Mouse (Mus musculus) neural tube, embryonic 11.5 days (tissue): ENCODE measurements around the gene Rreb1. TPM values are rescaled to one million over a fixed set of nuclear protein-coding genes. Genes with fewer than 3 reads are reported as not detected.

Experiments used
- ATAC-seq: fragments of 200-750 bp; cut with Nextera tagmentation; 2 replicates; pipeline ENCODE4 v1.8.0; 2017; ENCODE audit warnings: moderate number of reproducible peaks, mild to moderate bottlenecking, moderate TSS enrichment, moderate library complexity; ENCODE audit not compliant: insufficient read depth, low FRiP score, low TSS enrichment
- DNase-seq: peaks from one replicate; pipeline ENCODE4 v3.0.0-alpha.2; 2015; ENCODE audit warnings: low spot score
- H3K27ac ChIP-seq: fragments of 300-500 bp; sonication (generic); 2 replicates; pipeline ENCODE4 v1.5.1; 2014; ENCODE audit warnings: low read depth, mild to moderate bottlenecking, low read length
- H3K27me3 ChIP-seq: fragments of 300-500 bp; sonication (generic); 2 replicates; pipeline ENCODE4 v1.6.1; 2014; ENCODE audit warnings: mild to moderate bottlenecking, low read length, mixed read lengths; ENCODE audit not compliant: control insufficient read depth, insufficient read depth
- H3K36me3 ChIP-seq: fragments of 300-500 bp; sonication (generic); 2 replicates; pipeline ENCODE4 v1.6.1; 2014; ENCODE audit warnings: mild to moderate bottlenecking, low read length, moderate library complexity, mixed read lengths; ENCODE audit not compliant: control insufficient read depth, insufficient read depth
- H3K4me1 ChIP-seq: fragments of 300-500 bp; sonication (generic); 2 replicates; pipeline ENCODE4 v1.6.1; 2014; ENCODE audit warnings: low read length, mixed read lengths; ENCODE audit not compliant: control insufficient read depth, insufficient read depth
- H3K4me2 ChIP-seq: fragments of 300-500 bp; sonication (generic); 2 replicates; pipeline ENCODE4 v1.6.1; 2014; ENCODE audit warnings: low read depth, mild to moderate bottlenecking, moderate library complexity
- H3K4me3 ChIP-seq: fragments of 300-500 bp; sonication (generic); 2 replicates; pipeline ENCODE4 v1.5.1; 2014; ENCODE audit warnings: low read depth, low read length
- H3K9ac ChIP-seq: fragments of 300-500 bp; sonication (generic); 2 replicates; pipeline ENCODE4 v1.6.1; 2014; ENCODE audit warnings: mild to moderate bottlenecking, low read length
- H3K9me3 ChIP-seq: fragments of 300-500 bp; sonication (generic); 2 replicates; pipeline ENCODE4 v1.6.1; 2016; ENCODE audit warnings: low read length; ENCODE audit not compliant: control insufficient read depth
- WGBS: fragments of 180-500 bp; shearing (Covaris S2); extraction: QIAGEN DNeasy Blood & Tissue Kit; methylation state at CpG from one replicate; pipeline ENCODE4 v1.1.7; 2014; 5-methylcytosine and 5-hydroxymethylcytosine counted together
- polyA plus RNA-seq: library from polyadenylated mRNA; unstranded; fragments of >200 nt; fragmentation: Nextera tagmentation; extraction: Ambion mirVana; gene quantifications from 2 replicates; pipeline ENCODE4 v1.2.1, GENCODE M21; 2014

The Rreb1 gene
- polyA plus RNA-seq, 1 experiment from 2014 or later, result 5.9 TPM

DNA sequence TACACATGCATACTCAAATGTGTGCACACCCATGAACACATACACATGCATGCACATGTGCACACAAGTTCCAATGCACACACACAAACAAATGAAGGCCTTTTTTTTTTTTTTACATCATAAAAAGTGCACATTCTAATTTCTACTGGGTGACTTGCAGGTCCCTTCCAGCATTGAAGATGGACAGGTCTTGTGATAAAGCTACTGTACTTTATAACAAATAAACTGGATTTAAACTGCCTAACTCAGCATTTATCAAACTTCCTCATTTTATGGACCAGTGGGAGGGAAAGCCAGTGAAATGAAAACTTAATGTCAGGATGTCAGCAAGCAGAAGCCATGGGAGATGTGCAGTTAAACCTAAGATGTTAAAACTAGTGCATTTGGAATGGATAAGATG lies 1.5 kb upstream of the Rreb1 start:
- peaks cover 3% of the 10 kb centered on the region; the same call in 1 of the 2 replicates for H3K4me1 ChIP-seq
- H3K27ac ChIP-seq, result no peak overlapping the region
- H3K9me3 ChIP-seq, result no peaks in the 10 kb centered on the region
- no peak overlapping the region for H3K4me3 ChIP-seq
- H3K4me2 ChIP-seq, result no peak overlapping the region
- no peaks in the 10 kb centered on the region for H3K36me3 ChIP-seq
- DNase-seq, result no peak
- H3K27me3 ChIP-seq, result peaks cover 15% of the 10 kb centered on the region
- no peak overlapping the region for H3K9ac ChIP-seq
- no peak for ATAC-seq

DNA sequence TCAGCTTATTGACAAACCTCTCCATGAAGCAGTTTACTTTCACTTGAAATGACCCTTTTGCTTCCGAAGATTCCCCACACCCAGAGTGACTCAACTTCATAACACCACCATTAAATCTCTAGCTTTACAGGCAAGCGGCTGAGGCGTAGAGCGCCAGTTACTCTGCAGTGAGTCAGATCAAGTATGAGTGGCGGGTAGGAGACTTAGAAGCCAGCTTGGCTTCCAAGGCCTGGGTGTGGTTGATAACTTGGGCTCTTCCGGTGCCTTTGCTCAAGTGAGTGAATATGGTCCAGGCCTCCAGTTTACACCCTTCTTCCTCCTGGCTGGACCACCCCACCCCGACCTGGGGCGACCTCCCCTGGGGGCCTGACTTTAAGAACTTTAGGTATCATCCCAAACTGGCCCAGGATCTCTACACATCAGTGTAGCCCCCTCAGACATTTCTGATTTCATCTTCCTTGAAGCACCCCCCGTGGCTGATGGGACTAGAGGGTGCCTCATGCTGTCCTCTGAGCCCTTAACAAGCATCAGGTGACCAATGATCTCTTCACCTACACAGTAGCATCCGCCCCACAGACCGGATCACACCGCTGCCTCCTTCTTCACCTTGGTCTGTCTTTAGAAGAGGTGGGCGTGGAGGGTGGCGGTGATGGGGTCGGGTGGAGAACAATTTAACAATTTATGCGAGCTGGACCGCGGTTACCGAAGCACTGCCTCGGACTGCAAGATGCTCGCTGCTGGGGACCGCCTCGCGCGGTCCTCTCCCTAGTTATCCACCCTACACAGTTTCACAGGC lies 651 bp upstream of the Rreb1 start:
- no peak overlapping the region for H3K27ac ChIP-seq
- 15% methylated on average over 25 of the region's 25 CpGs for whole genome bisulfite sequencing
- no peak for DNase-seq

DNA sequence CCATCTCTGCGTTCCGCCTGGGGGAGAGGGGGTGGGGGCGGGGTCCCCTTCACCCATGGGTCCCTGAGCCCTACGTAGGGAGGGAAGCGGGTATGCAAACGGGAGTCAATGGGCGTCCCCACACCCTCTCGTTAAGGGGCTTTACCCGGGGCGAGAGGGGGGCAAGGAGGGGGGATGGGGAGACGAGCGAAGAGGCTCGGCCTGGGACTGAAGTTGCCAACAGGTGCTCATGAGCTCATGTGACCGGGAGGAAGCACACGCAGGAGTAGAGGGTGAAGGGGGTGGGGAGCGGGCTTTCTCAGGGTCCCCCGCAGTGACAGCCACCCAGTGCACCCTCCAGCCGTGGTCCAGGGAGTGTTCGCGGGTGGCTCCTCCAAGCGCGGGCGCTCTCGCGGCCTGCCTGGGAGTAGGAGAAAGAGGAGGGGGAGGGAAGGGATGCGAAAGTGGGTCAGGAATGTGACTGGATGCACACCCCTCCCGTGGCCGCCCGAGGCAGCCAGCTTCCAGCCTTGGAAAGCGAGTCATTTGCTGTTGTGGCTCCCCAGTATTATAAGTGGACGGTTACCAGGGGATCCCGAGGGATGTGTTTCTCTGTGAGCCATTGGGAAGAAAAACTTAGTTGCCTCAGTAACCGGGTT lies 513 bp downstream of the Rreb1 start:
- Histone ChIP-seq H3K9me3 (no peaks in the 10 kb centered on the region), H3K4me3 (peak overlapping the region; percentile 52), H3K4me1 (peaks cover 3% of the 10 kb centered on the region; the same call in 1 of the 2 replicates), H3K27me3 (peaks cover 15% of the 10 kb centered on the region), H3K27ac (no peak overlapping the region), H3K36me3 (no peaks in the 10 kb centered on the region), H3K4me2 (peak overlapping the region; percentile 100), H3K9ac (peak overlapping the region; percentile 55)
- under 1% methylated on average over 31 of the region's 33 CpGs for WGBS
- DNase-seq, result peak; percentile 30
- peak; percentile 66; the same call in 1 of the 2 replicates for ATAC-seq

More for the DNA sequence above, 651 bp upstream of the Rreb1 start:
- peaks cover 15% of the 10 kb centered on the region for H3K27me3 ChIP-seq
- peaks cover 3% of the 10 kb centered on the region; the same call in 1 of the 2 replicates for H3K4me1 ChIP-seq
- peak overlapping the region; percentile 52 for H3K4me3 ChIP-seq
- peak overlapping the region; percentile 55; the same call in 1 of the 2 replicates for H3K9ac ChIP-seq
- no peaks in the 10 kb centered on the region for H3K36me3 ChIP-seq
- peak overlapping the region; percentile 100 for H3K4me2 ChIP-seq
- H3K9me3 ChIP-seq, result no peaks in the 10 kb centered on the region
- ATAC-seq, result peak; percentile 25; the same call in 1 of the 2 replicates

DNA sequence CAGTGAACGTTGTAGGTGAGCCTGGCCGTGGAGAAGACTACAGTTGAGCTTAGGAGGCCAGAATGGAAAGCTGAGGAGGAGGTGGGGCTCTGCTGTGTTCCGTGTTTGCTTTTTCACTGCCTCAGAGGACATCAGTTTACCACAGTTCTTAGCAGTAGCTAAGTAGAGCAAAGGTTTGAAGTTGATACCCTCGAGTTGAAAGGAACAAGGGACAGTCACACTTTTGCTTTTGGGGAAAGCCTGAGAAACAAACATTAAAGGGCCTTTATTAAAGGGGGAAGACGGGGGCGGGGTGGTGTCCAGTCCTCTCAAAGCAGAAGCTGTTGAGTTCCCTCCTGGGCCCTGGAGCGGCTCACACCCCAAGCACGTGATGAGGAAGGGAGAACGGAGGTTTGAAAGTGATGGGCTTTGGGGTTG lies 1.1 kb downstream of the Rreb1 start:
- WGBS, result 0% methylated on average over 9 of the region's 9 CpGs

DNA sequence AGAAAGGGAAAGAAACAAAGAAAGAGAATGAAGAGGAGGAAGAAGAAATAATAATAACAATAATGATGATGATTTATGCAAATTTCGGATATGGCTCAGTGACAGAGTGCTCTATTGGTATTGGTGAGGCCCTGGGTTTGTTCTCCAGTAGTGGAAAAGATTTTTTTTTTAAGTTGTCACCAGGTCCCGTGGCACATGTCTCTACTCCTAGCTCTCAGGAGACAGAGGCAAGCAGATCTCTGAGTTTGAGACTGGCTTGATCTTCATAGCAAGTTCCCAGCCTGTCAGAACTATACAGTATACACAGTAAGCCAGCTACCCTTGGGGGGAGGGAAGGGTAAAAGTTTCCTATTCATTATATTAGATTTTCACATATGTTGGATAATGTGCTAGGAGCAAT lies 3.4 kb downstream of the Rreb1 start:
- no peak for DNase-seq

More for the DNA sequence above, 1.1 kb downstream of the Rreb1 start:
- H3K27ac ChIP-seq, result no peak overlapping the region
- H3K36me3 ChIP-seq, result no peaks in the 10 kb centered on the region
- H3K4me2 ChIP-seq, result peak overlapping the region; percentile 100
- no peak for DNase-seq
- H3K4me1 ChIP-seq, result peaks cover 3% of the 10 kb centered on the region; the same call in 1 of the 2 replicates
- H3K27me3 ChIP-seq, result peaks cover 15% of the 10 kb centered on the region
- no peak overlapping the region for H3K9ac ChIP-seq
- H3K4me3 ChIP-seq, result peak overlapping the region; percentile 52; the same call in 1 of the 2 replicates
- no peaks in the 10 kb centered on the region for H3K9me3 ChIP-seq
- 0 out of 2 replicates have a peak, but pooled peaks have one; percentile 10 for ATAC-seq

DNA sequence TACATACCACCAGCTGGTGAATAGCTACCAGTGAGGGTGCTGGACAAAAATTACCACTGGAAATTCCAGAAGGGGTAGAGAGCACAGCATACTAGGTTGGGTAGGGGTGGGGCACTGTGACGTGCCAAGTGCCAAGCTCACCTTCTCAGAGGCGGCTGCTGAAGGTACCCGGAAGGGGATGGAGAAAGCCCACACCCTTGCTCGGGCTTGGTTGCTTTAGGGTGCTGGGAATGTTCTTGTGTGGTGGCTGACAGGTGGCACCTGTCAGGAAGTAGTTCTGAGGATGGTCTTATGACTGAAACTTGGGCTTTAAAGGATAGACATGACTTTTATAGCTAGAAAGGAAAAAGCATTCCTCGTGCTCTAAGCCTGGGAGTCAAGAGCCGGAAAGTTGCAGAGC lies 3.9 kb downstream of the Rreb1 start:
- H3K4me2 ChIP-seq, result no peak overlapping the region
- no peaks in the 10 kb centered on the region for H3K36me3 ChIP-seq
- H3K9ac ChIP-seq, result no peak overlapping the region
- peaks cover 14% of the 10 kb centered on the region for H3K27me3 ChIP-seq
- DNase-seq, result no peak
- no peak overlapping the region for H3K27ac ChIP-seq
- H3K4me1 ChIP-seq, result peaks cover 3% of the 10 kb centered on the region; the same call in 1 of the 2 replicates
- WGBS, result 88% methylated on average over 6 of the region's 6 CpGs
- no peak for ATAC-seq
- H3K9me3 ChIP-seq, result no peaks in the 10 kb centered on the region
- H3K4me3 ChIP-seq, result no peak overlapping the region

More for the DNA sequence above, 3.4 kb downstream of the Rreb1 start:
- H3K9ac ChIP-seq, result no peak overlapping the region
- ATAC-seq, result no peak
- H3K27ac ChIP-seq, result no peak overlapping the region
- H3K27me3 ChIP-seq, result peaks cover 15% of the 10 kb centered on the region
- peaks cover 3% of the 10 kb centered on the region; the same call in 1 of the 2 replicates for H3K4me1 ChIP-seq
- no peaks in the 10 kb centered on the region for H3K36me3 ChIP-seq
- H3K9me3 ChIP-seq, result no peaks in the 10 kb centered on the region
- no peak overlapping the region for H3K4me3 ChIP-seq
- no peak overlapping the region for H3K4me2 ChIP-seq
- 74% methylated on average over 2 of the region's 2 CpGs for WGBS

DNA sequence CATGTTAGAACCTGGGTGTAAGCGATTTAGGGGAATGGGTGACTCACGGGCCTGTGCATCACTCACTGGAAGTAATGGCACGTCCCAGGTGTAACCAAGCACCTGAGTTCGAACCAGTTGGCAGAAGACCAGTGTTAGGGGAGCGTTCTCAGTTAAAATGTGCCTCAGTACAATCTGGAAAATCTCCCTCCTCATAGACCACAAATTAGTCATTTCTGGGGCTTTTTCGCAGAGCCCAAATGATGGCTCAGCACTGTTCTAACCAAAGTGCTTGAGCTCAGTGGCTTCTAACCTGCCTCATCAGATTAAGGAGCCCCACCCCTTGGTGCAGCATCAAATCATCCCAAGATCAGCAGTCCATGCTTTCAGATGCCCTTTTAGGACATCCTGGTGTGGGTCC lies 5.5 kb downstream of the Rreb1 start:
- WGBS, result 92% methylated on average over 6 of the region's 6 CpGs
- Histone ChIP-seq H3K27ac (no peak overlapping the region), H3K36me3 (no peaks in the 10 kb centered on the region), H3K4me2 (no peak overlapping the region), H3K27me3 (peaks cover 3% of the 10 kb centered on the region), H3K4me1 (peaks cover 3% of the 10 kb centered on the region; the same call in 1 of the 2 replicates), H3K9ac (no peak overlapping the region), H3K4me3 (no peak overlapping the region), H3K9me3 (no peaks in the 10 kb centered on the region)
- DNase-seq (no peak), ATAC-seq (no peak)

DNA sequence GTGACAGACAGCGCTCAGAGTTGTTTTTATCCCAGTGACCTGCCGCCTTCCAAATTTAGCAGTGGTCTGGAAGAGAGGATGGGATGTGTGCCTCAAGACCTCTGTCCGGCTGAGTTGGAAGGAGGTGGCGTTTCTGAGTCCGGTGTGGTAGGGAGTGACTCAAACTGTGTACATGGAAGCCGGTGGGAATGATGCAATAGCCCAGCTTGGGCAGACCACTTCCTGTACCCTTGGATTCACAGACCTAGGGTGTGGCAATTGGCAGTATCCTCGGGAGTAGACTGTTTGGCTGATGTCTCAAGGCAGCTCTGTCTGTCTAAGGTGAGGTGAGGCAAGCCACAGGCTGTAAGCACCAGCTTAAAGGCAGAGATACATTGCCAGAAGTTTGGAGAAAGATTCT lies 6.0 kb downstream of the Rreb1 start:
- 88% methylated on average over 7 of the region's 7 CpGs for WGBS
- Histone ChIP-seq H3K9me3 (no peaks in the 10 kb centered on the region), H3K4me3 (no peak overlapping the region), H3K4me1 (no peaks in the 10 kb centered on the region), H3K36me3 (no peaks in the 10 kb centered on the region), H3K27ac (no peak overlapping the region), H3K9ac (no peak overlapping the region), H3K4me2 (no peak overlapping the region), H3K27me3 (no peaks in the 10 kb centered on the region; the same call in 1 of the 2 replicates)
- DNase-seq (no peak), ATAC-seq (no peak)
